In the genomic region with DNA sequence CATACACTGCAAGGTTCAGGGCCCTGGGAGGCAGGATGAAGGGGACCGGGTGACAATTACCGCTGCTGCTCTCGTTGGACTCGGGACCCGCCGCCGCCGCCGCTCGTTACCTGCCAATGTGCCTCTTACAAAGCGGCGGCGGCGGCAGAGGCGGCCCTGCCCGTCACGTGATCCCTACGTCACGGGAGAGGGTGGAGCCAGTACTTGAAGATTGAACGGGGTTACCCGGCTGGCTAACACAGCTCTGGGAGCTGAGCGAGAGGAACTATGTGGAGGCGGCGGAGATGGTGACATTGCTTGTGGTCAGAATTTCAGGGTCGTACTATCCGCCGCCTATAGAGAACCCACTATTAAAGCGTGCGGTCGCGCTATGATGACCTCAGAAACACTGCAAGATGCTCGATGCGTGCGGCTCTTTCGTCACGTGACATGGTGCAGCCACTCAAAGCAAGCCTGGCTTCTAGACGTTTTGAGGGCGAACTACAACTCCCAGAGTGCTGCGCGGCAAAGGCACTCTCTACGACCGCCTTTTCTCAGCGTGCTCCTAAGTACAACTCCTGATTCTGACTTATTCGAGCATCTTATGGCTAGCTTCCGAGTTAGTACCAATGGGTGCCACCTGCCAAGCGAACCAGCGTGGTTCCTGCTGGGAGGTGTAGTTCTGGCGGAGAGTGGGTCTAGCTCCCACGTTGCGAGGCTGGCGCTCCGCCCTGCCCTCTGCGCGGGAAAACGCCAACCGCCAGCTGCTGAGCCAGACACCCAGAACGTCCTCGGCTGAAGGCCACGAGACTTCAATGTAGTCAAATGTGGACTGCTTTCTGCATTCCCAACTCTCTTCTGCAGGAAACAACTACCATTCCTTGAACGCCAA, we compare ENCODE assay signal across 8 mouse cellular contexts. TPM values are rescaled to one million over a fixed set of nuclear protein-coding genes. Genes with fewer than 3 reads are reported as not detected.
DNase-seq lines count a peak whose midpoint lies in the region; ATAC-seq and TF ChIP-seq lines count a peak whose summit lies in the region.

A gene (minus strand): TSS at position 165 of the 871 bp plus-strand sequence.

- no peaks in the 10 kb centered on the region for H3K9me3 ChIP-seq in embryonic facial prominence, embryonic 15.5 days (replicated peaks)
- H3K9me3 ChIP-seq in limb, embryonic 14.5 days (ENCODE audit: control insufficient read depth, low read length): no peaks in the 10 kb centered on the region
- no peaks in the 10 kb centered on the region for H3K9me3 ChIP-seq in midbrain, postnatal 0 days (ENCODE audit: low read length)

- H3K27ac ChIP-seq in bone marrow, adult 2 months (ENCODE audit: control insufficient read depth, insufficient read depth, low read depth, low read length, poor library complexity): peak within 1 kb of the TSS; percentile 82
- H3K27ac ChIP-seq in embryonic facial prominence, embryonic 15.5 days (replicated peaks): peak within 1 kb of the TSS; percentile 98
- H3K27ac ChIP-seq in limb, embryonic 14.5 days (replicated peaks; ENCODE audit: low read depth, low read length): peak within 1 kb of the TSS; percentile 90
- peak within 1 kb of the TSS; percentile 90 for H3K27ac ChIP-seq in midbrain, postnatal 0 days (ENCODE audit: low read depth, low read length)

- WGBS in bone marrow, adult 2 months: under 1% methylated on average over 60 of the region's 60 CpGs
- under 1% methylated on average over 60 of the region's 60 CpGs for WGBS in embryonic facial prominence, embryonic 15.5 days
- 3% methylated on average over 60 of the region's 60 CpGs for WGBS in limb, embryonic 14.5 days
- under 1% methylated on average over 60 of the region's 60 CpGs for WGBS in midbrain, postnatal 0 days

- no peak for TF ChIP-seq CTCF in bone marrow, adult 2 months (IDR thresholded peaks at IDR 0.05; ENCODE audit: control insufficient read depth, insufficient read depth, low read length)
- TF ChIP-seq CTCF in midbrain, postnatal 0 days (IDR thresholded peaks at IDR 0.05): no peak; the same call in 1 of the 2 replicates

- peak within 1 kb of the TSS; percentile 94 for H3K4me3 ChIP-seq in bone marrow, adult 2 months (replicated peaks; ENCODE audit: control insufficient read depth, low read depth, low read length)
- peak within 1 kb of the TSS; percentile 82 for H3K4me3 ChIP-seq in embryonic facial prominence, embryonic 15.5 days (replicated peaks)
- H3K4me3 ChIP-seq in limb, embryonic 14.5 days (replicated peaks; ENCODE audit: low read length): peak within 1 kb of the TSS; percentile 81
- peak within 1 kb of the TSS; percentile 67 for H3K4me3 ChIP-seq in midbrain, postnatal 0 days (ENCODE audit: low read depth, low read length)

- H3K9ac ChIP-seq in embryonic facial prominence, embryonic 15.5 days: peak within 1 kb of the TSS; percentile 78
- peak within 1 kb of the TSS; percentile 82 for H3K9ac ChIP-seq in limb, embryonic 14.5 days (ENCODE audit: low read depth, low read length, severe bottlenecking)
- H3K9ac ChIP-seq in midbrain, postnatal 0 days (replicated peaks; ENCODE audit: low read length, poor library complexity, severe bottlenecking): peak within 1 kb of the TSS; percentile 86

- no peaks in the 10 kb centered on the region for H3K27me3 ChIP-seq in embryonic facial prominence, embryonic 15.5 days
- H3K27me3 ChIP-seq in limb, embryonic 14.5 days (ENCODE audit: control insufficient read depth, insufficient read depth, low read length): no peaks in the 10 kb centered on the region
- H3K27me3 ChIP-seq in midbrain, postnatal 0 days (ENCODE audit: insufficient read depth, low read length): no peaks in the 10 kb centered on the region

- ATAC-seq in embryonic facial prominence, embryonic 15.5 days (ENCODE audit: insufficient number of reproducible peaks, low FRiP score, low TSS enrichment, low read depth): peak; percentile 97
- peak; percentile 98 for ATAC-seq in limb, embryonic 14.5 days (ENCODE audit: low FRiP score, low read depth)
- peak; percentile 98 for ATAC-seq in midbrain, postnatal 0 days (ENCODE audit: low FRiP score)

- DNase-seq in 416B (ENCODE audit: low read depth): peak; percentile 100
- peak; percentile 97 for DNase-seq in heart, adult 8-10 months (ENCODE audit: low spot score)
- peak; percentile 99 for DNase-seq in kidney, adult 9 months
- DNase-seq in limb, embryonic 14.5 days (ENCODE audit: low spot score): peak; percentile 99
- peak; percentile 100 for DNase-seq in midbrain, postnatal 0 days (ENCODE audit: low spot score)
- peak; percentile 92 to 96 for DNase-seq in spleen, postnatal 14 days (ENCODE audit: low spot score in 2 of 2)

- H3K4me1 ChIP-seq in bone marrow, adult 2 months (ENCODE audit: control insufficient read depth, insufficient read depth, low read length): peaks cover 4% of the 10 kb centered on the region
- peaks cover 20% of the 10 kb centered on the region for H3K4me1 ChIP-seq in embryonic facial prominence, embryonic 15.5 days
- peaks cover 15% of the 10 kb centered on the region for H3K4me1 ChIP-seq in limb, embryonic 14.5 days (ENCODE audit: control insufficient read depth, insufficient read depth, low read length)
- peaks cover 11% of the 10 kb centered on the region; the same call in 1 of the 2 replicates for H3K4me1 ChIP-seq in midbrain, postnatal 0 days (ENCODE audit: insufficient read depth, low read length)

- peaks cover 10% of the 10 kb centered on the region; the same call in 1 of the 2 replicates for H3K36me3 ChIP-seq in embryonic facial prominence, embryonic 15.5 days
- H3K36me3 ChIP-seq in limb, embryonic 14.5 days (ENCODE audit: control insufficient read depth, insufficient read depth, low read length): peaks cover 8% of the 10 kb centered on the region; the same call in 1 of the 2 replicates
- 0 out of 2 replicates have a peak, but pooled peaks cover 3% of the 10 kb centered on the region for H3K36me3 ChIP-seq in midbrain, postnatal 0 days (ENCODE audit: insufficient read depth, low read length)

- TF ChIP-seq POLR2A in bone marrow, adult 2 months (IDR thresholded peaks at IDR 0.05; ENCODE audit: borderline replicate concordance, control insufficient read depth, low read depth, low read length): peak; percentile 72
- 0 out of 2 replicates have a peak, but pooled peaks have one; percentile 41 for TF ChIP-seq POLR2A in limb, embryonic 14.5 days (IDR thresholded peaks at IDR 0.05; ENCODE audit: borderline replicate concordance, extremely low read depth, insufficient read depth, insufficient read length)

- H3K4me2 ChIP-seq in embryonic facial prominence, embryonic 15.5 days (replicated peaks): peak within 1 kb of the TSS; percentile 55
- H3K4me2 ChIP-seq in limb, embryonic 14.5 days (replicated peaks; ENCODE audit: low read depth, low read length, severe bottlenecking): peak within 1 kb of the TSS; percentile 76
- peak within 1 kb of the TSS; percentile 88 for H3K4me2 ChIP-seq in midbrain, postnatal 0 days (ENCODE audit: low read depth, low read length, poor library complexity, severe bottlenecking)

RNA-seq across cellular contexts. Expression of the gene that starts here (rescaled TPM):
- 30.9 and 64.5 TPM in 2 replicates for polyA plus RNA-seq in bone marrow, adult 2 months (2011; ENCODE audit: insufficient read depth, insufficient read length, low replicate concordance, missing spikeins)
- 59.8 and 64.4 TPM in 2 replicates for polyA plus RNA-seq in embryonic facial prominence, embryonic 15.5 days (2015; fragmentation: Nextera tagmentation; extraction: Ambion mirVana)
- 10 to 100 TPM; 52.5 to 65.4 (median 57.5) TPM for total RNA-seq in heart, adult 8-10 months (2022)
- polyA plus RNA-seq in limb, embryonic 14.5 days (2012; rRNA removed): 71.3 and 99.1 TPM in 2 replicates
- polyA plus RNA-seq in limb, embryonic 14.5 days (2014; fragmentation: Nextera tagmentation; extraction: Ambion mirVana): 57.5 and 61.2 TPM in 2 replicates
- 19.1 and 36.1 TPM in 2 replicates for total RNA-seq in midbrain, postnatal 0 days (2014; rRNA removed)
- 36.2 and 38.5 TPM in 2 replicates for polyA plus RNA-seq in midbrain, postnatal 0 days (2015; fragmentation: Nextera tagmentation; extraction: Ambion mirVana)

Comparison
In these comparisons a context has a peak if more than half of its experiments do, and no peak if none do; other contexts are left out.
1. Peak in every context shown above with its lines: DNase-seq, ATAC-seq, H3K4me3 ChIP-seq and H3K27ac ChIP-seq.